Mouse (Mus musculus) embryonic facial prominence, embryonic 13.5 days (tissue): ENCODE measurements at regions not wholly inside any gene's neighbourhood (a gene's known extent, or its start where the extent isn't known, plus 50 kb on each side); places are given as distances from the start of the nearest gene placed in this dataset.

ENCODE experiments used
- ATAC-seq: fragments of 200-750 bp; cut with Nextera tagmentation; 2 replicates; pipeline ENCODE4 v1.8.0; 2017; ENCODE audit warnings: low read depth; ENCODE audit not compliant: insufficient number of reproducible peaks, insufficient read depth, low FRiP score, low TSS enrichment
- H3K27ac ChIP-seq: fragments of 300-500 bp; sonication (generic); 2 replicates; pipeline ENCODE4 v1.5.1; 2015; ENCODE audit warnings: moderate library complexity, mild to moderate bottlenecking, inconsistent platforms
- H3K27me3 ChIP-seq: fragments of 300-500 bp; sonication (generic); 2 replicates; pipeline ENCODE4 v1.6.1; 2015; ENCODE audit warnings: mild to moderate bottlenecking, inconsistent platforms
- H3K36me3 ChIP-seq: fragments of 300-500 bp; sonication (generic); 2 replicates; pipeline ENCODE4 v1.6.1; 2015; ENCODE audit warnings: mild to moderate bottlenecking, inconsistent platforms
- H3K4me1 ChIP-seq: fragments of 300-500 bp; sonication (generic); 2 replicates; pipeline ENCODE4 v1.6.1; 2015; ENCODE audit warnings: inconsistent platforms
- H3K4me2 ChIP-seq: fragments of 300-500 bp; sonication (generic); 2 replicates; pipeline ENCODE4 v1.6.1; 2015; ENCODE audit warnings: moderate library complexity, mild to moderate bottlenecking, inconsistent platforms
- H3K4me3 ChIP-seq: fragments of 300-500 bp; sonication (generic); 2 replicates; pipeline ENCODE4 v1.5.1; 2015; ENCODE audit warnings: mild to moderate bottlenecking, inconsistent platforms
- H3K9ac ChIP-seq: fragments of 300-500 bp; sonication (generic); 2 replicates; pipeline ENCODE4 v1.6.1; 2015; ENCODE audit warnings: mild to moderate bottlenecking, inconsistent platforms
- H3K9me3 ChIP-seq: fragments of 300-500 bp; sonication (generic); 2 replicates; pipeline ENCODE4 v1.6.1; 2016; ENCODE audit warnings: inconsistent platforms
- WGBS: fragments of 180-500 bp; shearing (Covaris S2); methylation state at CpG from one replicate; pipeline ENCODE4 v1.1.7; 2015; ENCODE audit warnings: mixed read lengths; 5-methylcytosine and 5-hydroxymethylcytosine counted together

GRCm38 (mm10) chr19:29194066-29194830 is 57.4 kb upstream of the Jak2 start:
- 72% methylated on average over 9 of the region's 9 CpGs for WGBS
- H3K9me3 ChIP-seq = no peaks in the 10 kb centered on the region

DNA sequence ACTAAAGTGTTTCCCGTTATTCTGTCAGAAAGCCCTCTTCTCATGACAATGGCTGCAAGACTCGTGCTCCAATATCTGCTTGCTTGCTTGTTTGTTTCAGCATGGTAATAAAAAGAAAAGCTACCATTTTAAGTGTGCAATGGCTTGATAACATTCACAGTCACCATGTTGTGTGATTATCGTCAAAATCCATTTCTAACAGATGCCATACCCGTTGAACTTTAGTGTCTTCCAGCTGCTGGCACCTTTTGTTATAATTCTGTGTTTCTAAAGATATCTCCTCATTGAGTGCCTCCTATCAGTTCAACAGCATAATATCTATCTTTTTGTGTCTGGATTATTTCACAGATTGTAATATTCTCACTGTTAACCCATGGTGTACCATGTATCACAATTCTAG is 55.4 kb upstream of the Jak2 start:
- H3K9me3 ChIP-seq = no peaks in the 10 kb centered on the region
- no peak for ATAC-seq

More at GRCm38 (mm10) chr19:29194066-29194830, 57.4 kb upstream of the Jak2 start:
- peak overlapping the region; percentile 33; the same call in 1 of the 2 replicates for H3K27ac ChIP-seq
- no peak for ATAC-seq
- no peak overlapping the region for H3K4me3 ChIP-seq
- peaks cover 4% of the 10 kb centered on the region; the same call in 1 of the 2 replicates for H3K4me1 ChIP-seq
- no peak overlapping the region for H3K4me2 ChIP-seq
- H3K27me3 ChIP-seq = no peaks in the 10 kb centered on the region
- no peak overlapping the region for H3K9ac ChIP-seq
- no peaks in the 10 kb centered on the region for H3K36me3 ChIP-seq

DNA sequence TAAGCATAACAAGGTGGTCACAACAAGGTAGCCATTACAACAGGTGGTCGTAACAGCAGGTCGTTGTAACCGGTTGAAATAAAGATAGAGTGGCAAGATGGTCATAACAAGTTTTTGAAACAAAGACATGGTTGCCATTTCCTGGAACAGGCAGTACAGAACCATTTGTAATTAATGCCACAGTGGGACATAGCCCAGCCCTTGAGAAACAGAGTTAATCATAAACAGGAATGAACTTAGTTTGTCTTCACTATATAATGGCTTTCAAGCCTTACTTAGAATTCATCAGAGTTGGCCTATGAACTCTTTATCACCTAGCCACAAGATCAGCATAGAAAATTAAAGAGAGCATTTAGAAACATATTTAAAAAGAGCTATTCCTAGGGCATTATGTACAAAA is 53.0 kb upstream of the Jak2 start:
- Histone ChIP-seq H3K4me3 (no peak overlapping the region), H3K9ac (no peak overlapping the region), H3K4me2 (no peak overlapping the region), H3K9me3 (no peaks in the 10 kb centered on the region), H3K4me1 (peaks cover 4% of the 10 kb centered on the region; the same call in 1 of the 2 replicates), H3K27ac (no peak overlapping the region), H3K36me3 (no peaks in the 10 kb centered on the region), H3K27me3 (no peaks in the 10 kb centered on the region)
- 83% methylated on average over 3 of the region's 3 CpGs for WGBS
- ATAC-seq = no peak

More for the DNA sequence above, 55.4 kb upstream of the Jak2 start:
- Histone ChIP-seq H3K27me3 (no peaks in the 10 kb centered on the region), H3K4me2 (no peak overlapping the region), H3K27ac (no peak overlapping the region), H3K4me3 (no peak overlapping the region), H3K9ac (no peak overlapping the region), H3K4me1 (peaks cover 4% of the 10 kb centered on the region; the same call in 1 of the 2 replicates), H3K36me3 (no peaks in the 10 kb centered on the region)
- 83% methylated on average over 4 of the region's 4 CpGs for WGBS

DNA sequence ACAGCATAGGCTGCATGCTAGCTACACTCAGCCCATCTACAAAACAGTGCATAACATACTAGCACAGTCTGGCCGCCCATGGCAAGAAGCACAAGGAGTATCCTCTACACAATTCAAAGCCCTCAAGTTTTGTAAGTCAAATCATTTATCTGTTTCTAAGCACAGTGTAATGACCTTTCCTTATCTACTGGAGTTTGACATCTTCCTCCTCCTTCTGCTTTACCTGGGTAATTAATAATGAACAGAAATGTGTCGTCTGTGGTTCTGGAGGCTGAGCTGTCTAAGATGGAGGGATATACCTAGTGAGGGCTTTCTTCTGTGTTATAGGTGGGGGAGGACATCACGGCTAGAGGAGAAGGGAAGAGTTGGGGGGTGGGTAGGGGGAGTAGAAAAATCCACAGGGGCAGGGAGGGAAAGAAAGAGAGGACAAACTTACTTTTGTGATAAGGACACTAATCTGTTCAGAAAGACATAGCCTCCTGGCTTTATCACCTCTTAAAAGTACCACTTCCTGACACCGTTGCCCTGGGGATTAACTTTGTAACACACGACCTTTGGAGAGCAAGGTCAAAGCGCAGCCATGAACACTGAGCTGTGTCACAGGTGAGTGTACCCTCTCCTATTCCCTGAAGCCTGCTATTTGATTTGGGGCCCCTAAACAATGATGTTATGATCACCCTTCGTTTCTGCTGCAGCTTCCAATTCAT is 52.4 kb upstream of the Jak2 start:
- 82% methylated on average over 7 of the region's 7 CpGs for WGBS
- H3K27me3 ChIP-seq = no peaks in the 10 kb centered on the region
- H3K4me3 ChIP-seq = no peak overlapping the region
- H3K4me1 ChIP-seq = peaks cover 7% of the 10 kb centered on the region; the same call in 1 of the 2 replicates
- no peaks in the 10 kb centered on the region for H3K36me3 ChIP-seq
- H3K4me2 ChIP-seq = no peak overlapping the region
- no peak overlapping the region for H3K9ac ChIP-seq
- no peaks in the 10 kb centered on the region for H3K9me3 ChIP-seq
- no peak overlapping the region for H3K27ac ChIP-seq
- no peak for ATAC-seq

- no peak overlapping the region for H3K9ac ChIP-seq
- H3K4me3 ChIP-seq = no peak overlapping the region
- H3K36me3 ChIP-seq = no peaks in the 10 kb centered on the region
- no peak for ATAC-seq
- H3K9me3 ChIP-seq = no peaks in the 10 kb centered on the region
- peaks cover 10% of the 10 kb centered on the region for H3K4me1 ChIP-seq
- no peak overlapping the region for H3K4me2 ChIP-seq
- H3K27me3 ChIP-seq = no peaks in the 10 kb centered on the region
- H3K27ac ChIP-seq = no peak overlapping the region
- WGBS = 81% methylated on average over 9 of the region's 9 CpGs
Measured at GRCm38 (mm10) chr19:29201674-29202073, 50.0 kb upstream of the Jak2 start.
